Mouse (Mus musculus) olfactory bulb, adult 2 months (tissue): Measurements from ENCODE around the gene Farp1.

Experiments
- CTCF ChIP-seq: fragments of 200-500 bp; IDR thresholded peaks from 2 replicates; pipeline ENCODE4 v1.5.1; 2012; ENCODE audit warnings: low read depth, mild to moderate bottlenecking, low read length, moderate library complexity; ENCODE audit not compliant: insufficient read depth
- POLR2A ChIP-seq: fragments of 200-500 bp; IDR thresholded peaks from 2 replicates; pipeline ENCODE4 v1.6.1; 2012; ENCODE audit warnings: mild to moderate bottlenecking, low read depth, low read length, moderate library complexity; ENCODE audit not compliant: insufficient read depth

DNA sequence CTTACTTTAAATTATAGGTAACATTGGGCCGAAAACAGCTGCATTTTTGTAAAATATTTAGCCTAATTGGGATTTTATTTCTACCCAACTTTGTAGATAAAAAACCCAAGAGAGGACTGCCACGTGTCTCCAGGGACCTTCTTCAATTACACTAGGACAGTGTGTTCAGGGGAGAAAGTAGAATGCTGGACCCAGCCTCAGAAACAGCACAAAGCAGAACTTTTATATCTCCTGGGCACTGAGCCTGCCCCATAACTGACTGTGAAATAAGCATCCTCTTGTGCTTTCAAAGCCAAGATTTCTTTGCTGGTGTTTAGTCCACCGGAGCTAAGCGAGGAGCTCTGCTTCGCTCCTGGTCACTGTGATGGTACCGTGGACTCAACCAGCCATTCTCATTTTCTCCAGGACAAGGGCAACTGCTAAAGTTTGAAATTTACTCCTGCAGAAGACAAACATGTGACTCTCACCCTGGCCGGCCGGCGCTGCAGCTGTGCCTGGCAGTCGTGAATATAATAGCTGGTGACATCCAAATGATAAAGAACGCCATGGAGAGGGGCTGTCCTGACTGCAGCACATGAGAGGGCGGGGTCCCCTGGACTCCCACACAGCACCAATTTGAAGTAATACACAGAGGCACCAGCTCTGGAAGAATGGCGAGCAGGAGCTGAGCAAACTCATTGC is 281.8 kb downstream of the Farp1 start:
- no peak for TF ChIP-seq POLR2A
- no peak for TF ChIP-seq CTCF
